Mouse (Mus musculus): Measurements from ENCODE around the gene Plekhj1.
"Not testable (repeated sequence)": the region's sequence is repeated elsewhere in the genome, so short reads cannot be mapped to it uniquely, and the experiment has no call there.

Gene Plekhj1

GRCm38 (mm10) chr10:80826151-80827062 lies 28.0 kb upstream of the Plekhj1 start, which contains the start of gene Oaz1:
Oaz1 (plus strand) TSS chr10:80826656.
- DNase-seq (ENCODE audit: low spot score in 2 of 2): peak; percentile 94 to 99

GRCm38 (mm10) chr10:80824827-80825226 lies 26.4 kb upstream of the Plekhj1 start:
- no peak for DNase-seq (ENCODE audit: low spot score in 2 of 2)

- no peak for DNase-seq (ENCODE audit: low spot score in 2 of 2)
Observed at GRCm38 (mm10) chr10:80823847-80824643, 25.6 kb upstream of the Plekhj1 start.

- DNase-seq (ENCODE audit: low spot score in 2 of 2): no peak
Observed at GRCm38 (mm10) chr10:80823316-80823715, 24.9 kb upstream of the Plekhj1 start.

- DNase-seq (ENCODE audit: low spot score in 2 of 2): no peak
Observed at GRCm38 (mm10) chr10:80822528-80822927, 24.1 kb upstream of the Plekhj1 start.

GRCm38 (mm10) chr10:80821991-80822390 lies 23.6 kb upstream of the Plekhj1 start:
- DNase-seq (ENCODE audit: low spot score in 2 of 2): no peak

- no peak for DNase-seq (ENCODE audit: low spot score in 2 of 2)
Observed at GRCm38 (mm10) chr10:80819406-80819805, 21.0 kb upstream of the Plekhj1 start.

GRCm38 (mm10) chr10:80818599-80819281 lies 20.3 kb upstream of the Plekhj1 start:
- DNase-seq (ENCODE audit: low spot score in 2 of 2): no peak

GRCm38 (mm10) chr10:80817955-80818354 lies 19.5 kb upstream of the Plekhj1 start:
- DNase-seq (ENCODE audit: low spot score in 2 of 2): not testable (repeated sequence)

- no peak for DNase-seq (ENCODE audit: low spot score in 2 of 2)
Observed at GRCm38 (mm10) chr10:80817164-80817563, 18.7 kb upstream of the Plekhj1 start.

GRCm38 (mm10) chr10:80816303-80816702 lies 17.9 kb upstream of the Plekhj1 start:
- DNase-seq (ENCODE audit: low spot score in 2 of 2): not testable (repeated sequence)

- DNase-seq (ENCODE audit: low spot score in 2 of 2): no peak
Observed at GRCm38 (mm10) chr10:80814800-80815199, 16.4 kb upstream of the Plekhj1 start.

- no peak for DNase-seq (ENCODE audit: low spot score in 2 of 2)
Observed at GRCm38 (mm10) chr10:80813366-80813765, 14.9 kb upstream of the Plekhj1 start, which contains the start of gene Jsrp1. Jsrp1 (minus strand) TSS chr10:80813498.

- DNase-seq (ENCODE audit: low spot score in 2 of 2): no peak
Observed at GRCm38 (mm10) chr10:80812391-80813041, 14.1 kb upstream of the Plekhj1 start.

- no peak for DNase-seq (ENCODE audit: low spot score in 2 of 2)
Observed at GRCm38 (mm10) chr10:80810084-80810483, 11.7 kb upstream of the Plekhj1 start.

GRCm38 (mm10) chr10:80808985-80809632 lies 10.7 kb upstream of the Plekhj1 start:
- DNase-seq (ENCODE audit: low spot score in 2 of 2): no peak

GRCm38 (mm10) chr10:80808099-80808984 lies 9.9 kb upstream of the Plekhj1 start:
- DNase-seq (ENCODE audit: low spot score in 2 of 2): no peak

- DNase-seq (ENCODE audit: low spot score in 2 of 2): peak; percentile 49 to 64
Observed at GRCm38 (mm10) chr10:80807057-80807627, 8.7 kb upstream of the Plekhj1 start.

- no peak for DNase-seq (ENCODE audit: low spot score in 2 of 2)
Observed at GRCm38 (mm10) chr10:80806341-80807056, 8.1 kb upstream of the Plekhj1 start.

Measured in urinary bladder, adult 18-20 months (tissue).